8 mouse cellular contexts compared by ENCODE assay signal in genomic region chr1:89456456-89456855, GRCm38 (mm10). TPM values are rescaled to one million over a fixed set of nuclear protein-coding genes. Genes with fewer than 3 reads are reported as not detected.
DNase-seq lines count a peak whose midpoint lies in the region; ATAC-seq lines count a peak whose summit lies in the region.

No protein-coding gene starts in this region.

- H3K9ac ChIP-seq in hindbrain, embryonic 12.5 days, result peak overlapping the region; percentile 92
- H3K9ac ChIP-seq in liver, embryonic 12.5 days, result no peak overlapping the region
- peak overlapping the region; percentile 90; the same call in 1 of the 2 replicates for H3K9ac ChIP-seq in stomach, embryonic 16.5 days (ENCODE audit: low read length)

- H3K4me1 ChIP-seq in hindbrain, embryonic 12.5 days, result peaks cover 37% of the 10 kb centered on the region
- H3K4me1 ChIP-seq in liver, embryonic 12.5 days, result peaks cover 18% of the 10 kb centered on the region
- peaks cover 27% of the 10 kb centered on the region for H3K4me1 ChIP-seq in stomach, embryonic 16.5 days (ENCODE audit: control insufficient read depth, insufficient read depth, low read length)

- DNase-seq in gastrocnemius, adult 18-20 months (ENCODE audit: low spot score), result peak; percentile 38
- DNase-seq in gastrocnemius, postnatal 4 days (ENCODE audit: low spot score in 2 of 2), result no peak
- DNase-seq in cerebellum, adult 9-10 months, result peak; percentile 94
- DNase-seq in layer of hippocampus, adult 9-10 months (ENCODE audit: low spot score), result no peak
- no peak for DNase-seq in adrenal gland, postnatal 4 days (ENCODE audit: low spot score in 2 of 2)

- peaks cover 5% of the 10 kb centered on the region for H3K36me3 ChIP-seq in hindbrain, embryonic 12.5 days
- no peaks in the 10 kb centered on the region for H3K36me3 ChIP-seq in liver, embryonic 12.5 days
- no peaks in the 10 kb centered on the region for H3K36me3 ChIP-seq in stomach, embryonic 16.5 days (ENCODE audit: control insufficient read depth, insufficient read depth, low read length)

- peaks cover 5% of the 10 kb centered on the region; the same call in 1 of the 2 replicates for H3K9me3 ChIP-seq in hindbrain, embryonic 12.5 days (replicated peaks)
- no peaks in the 10 kb centered on the region; the same call in 1 of the 2 replicates for H3K9me3 ChIP-seq in liver, embryonic 12.5 days (replicated peaks)
- H3K9me3 ChIP-seq in stomach, embryonic 16.5 days (replicated peaks; ENCODE audit: control insufficient read depth, low read length), result 0 out of 2 replicates have a peak, but pooled peaks cover 4% of the 10 kb centered on the region

- H3K4me3 ChIP-seq in hindbrain, embryonic 12.5 days, result peak overlapping the region; percentile 93
- 0 out of 2 replicates have a peak overlapping the region, but pooled peaks have one; percentile 68 for H3K4me3 ChIP-seq in liver, embryonic 12.5 days
- peak overlapping the region; percentile 68 for H3K4me3 ChIP-seq in stomach, embryonic 16.5 days (replicated peaks; ENCODE audit: low read length)

- no peak for ATAC-seq in hindbrain, embryonic 12.5 days (ENCODE audit: low FRiP score)
- ATAC-seq in liver, embryonic 12.5 days, result no peak
- no peak for ATAC-seq in stomach, embryonic 16.5 days (ENCODE audit: insufficient read depth, low FRiP score)

- 24% methylated on average over 5 of the region's 5 CpGs for WGBS in hindbrain, embryonic 12.5 days
- WGBS in liver, embryonic 12.5 days (ENCODE audit: insufficient replicate concordance), result 39% methylated on average over 5 of the region's 5 CpGs
- 29% methylated on average over 5 of the region's 5 CpGs for WGBS in stomach, embryonic 16.5 days

- peak overlapping the region; percentile 82 for H3K4me2 ChIP-seq in hindbrain, embryonic 12.5 days (replicated peaks)
- H3K4me2 ChIP-seq in liver, embryonic 12.5 days, result peak overlapping the region; percentile 79
- H3K4me2 ChIP-seq in stomach, embryonic 16.5 days (ENCODE audit: low read depth, low read length), result peak overlapping the region; percentile 91

- no peaks in the 10 kb centered on the region for H3K27me3 ChIP-seq in hindbrain, embryonic 12.5 days
- peaks cover 56% of the 10 kb centered on the region for H3K27me3 ChIP-seq in liver, embryonic 12.5 days (replicated peaks)
- no peaks in the 10 kb centered on the region for H3K27me3 ChIP-seq in stomach, embryonic 16.5 days (ENCODE audit: control insufficient read depth, insufficient read depth, low read length)

- no peak overlapping the region; the same call in 1 of the 2 replicates for H3K27ac ChIP-seq in hindbrain, embryonic 12.5 days
- H3K27ac ChIP-seq in liver, embryonic 12.5 days, result no peak overlapping the region
- 0 out of 2 replicates have a peak overlapping the region, but pooled peaks have one; percentile 3 for H3K27ac ChIP-seq in stomach, embryonic 16.5 days (ENCODE audit: low read length)

RNA-seq across cellular contexts. Expression of gene Agap1, which starts 1.9 kb away (rescaled TPM):
- total RNA-seq in gastrocnemius, adult 18-20 months (2021), result 10 to 100 TPM; 18.9 to 20.6 TPM
- 10 to 100 TPM; 83.4 to 86.1 TPM for total RNA-seq in gastrocnemius, postnatal 4 days (2021)
- polyA plus RNA-seq in hindbrain, embryonic 12.5 days (2016; fragmentation: Nextera tagmentation; extraction: Ambion mirVana), result 74.8 and 81.3 TPM in 2 replicates
- 4.1 and 4.6 TPM in 2 replicates for polyA plus RNA-seq in liver, embryonic 12.5 days (2016; fragmentation: Nextera tagmentation; extraction: Ambion mirVana)
- polyA plus RNA-seq in stomach, embryonic 16.5 days (2015; fragmentation: Nextera tagmentation; extraction: Ambion mirVana), result 5.1 and 5.8 TPM in 2 replicates
- 10 to 100 TPM; 85.5 to 97.5 TPM for total RNA-seq in adrenal gland, postnatal 4 days (2021)

Comparison
In these comparisons a context has a peak if more than half of its experiments do, and no peak if none do; other contexts are left out.
1. DNase-seq: peak in gastrocnemius, adult 18-20 months (single experiment) and cerebellum, adult 9-10 months (single experiment); none in gastrocnemius, postnatal 4 days (0 of 2), layer of hippocampus, adult 9-10 months (single experiment) and adrenal gland, postnatal 4 days (0 of 2).
2. Peak in every context shown above with its lines, with median percentiles within 50 percentile points of each other: H3K4me2 ChIP-seq and H3K4me3 ChIP-seq.